Mouse (Mus musculus) ovary, postnatal 10 days (tissue): Measurements from ENCODE around the gene Gm20388.

ENCODE experiments used
- DNase-seq: peaks from one replicate; pipeline ENCODE4 v3.0.0; 2022; ENCODE audit warnings: low spot score

The Gm20388 gene

DNA sequence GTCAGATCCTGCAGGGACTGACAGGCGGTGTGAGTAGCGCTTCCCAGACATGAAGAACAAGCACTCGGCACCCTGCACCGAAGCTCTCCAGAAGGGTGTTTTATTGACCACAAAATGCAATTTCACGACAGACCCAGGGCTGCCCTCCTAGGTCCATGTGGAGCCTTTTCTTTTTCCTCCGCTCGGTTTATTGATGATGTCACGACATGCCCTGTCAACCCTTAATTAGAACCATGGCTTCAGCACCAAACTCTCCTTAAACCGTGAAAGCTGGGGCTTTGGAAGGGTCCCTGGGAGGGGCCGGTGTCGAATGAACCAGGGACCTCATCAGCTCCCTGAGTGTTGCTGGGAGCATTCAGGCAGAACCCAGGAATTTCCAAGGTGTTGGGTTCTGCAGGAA is 1340.4 kb downstream of the Gm20388 start:
- DNase-seq, result no peak

DNA sequence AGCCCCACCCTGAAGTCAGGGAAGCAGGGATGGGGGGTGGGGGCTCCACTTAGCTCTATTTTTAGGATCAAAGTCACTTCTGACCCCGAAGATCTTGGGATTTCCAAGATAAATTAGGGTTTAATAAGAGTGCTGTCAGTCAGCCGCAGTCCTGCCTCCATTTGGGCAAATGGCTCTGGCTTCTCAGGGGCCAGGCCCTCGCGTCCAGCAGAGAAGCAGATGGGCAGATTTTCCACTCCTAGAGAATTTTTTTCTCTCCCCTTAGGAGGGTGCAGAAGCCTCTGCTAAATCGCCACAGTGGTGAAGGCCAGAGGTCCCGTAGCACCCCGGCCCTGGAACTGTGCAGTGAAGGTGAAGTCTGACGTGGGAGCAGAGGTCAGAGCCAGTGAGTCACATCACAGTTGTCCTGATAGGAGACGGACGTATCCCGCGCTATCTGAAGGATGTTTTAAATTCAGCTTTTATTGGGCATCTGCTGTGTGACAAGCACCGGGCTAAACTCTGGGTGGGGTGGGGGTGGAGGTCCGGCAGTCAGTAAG is 1345.2 kb downstream of the Gm20388 start:
- no peak for DNase-seq

DNA sequence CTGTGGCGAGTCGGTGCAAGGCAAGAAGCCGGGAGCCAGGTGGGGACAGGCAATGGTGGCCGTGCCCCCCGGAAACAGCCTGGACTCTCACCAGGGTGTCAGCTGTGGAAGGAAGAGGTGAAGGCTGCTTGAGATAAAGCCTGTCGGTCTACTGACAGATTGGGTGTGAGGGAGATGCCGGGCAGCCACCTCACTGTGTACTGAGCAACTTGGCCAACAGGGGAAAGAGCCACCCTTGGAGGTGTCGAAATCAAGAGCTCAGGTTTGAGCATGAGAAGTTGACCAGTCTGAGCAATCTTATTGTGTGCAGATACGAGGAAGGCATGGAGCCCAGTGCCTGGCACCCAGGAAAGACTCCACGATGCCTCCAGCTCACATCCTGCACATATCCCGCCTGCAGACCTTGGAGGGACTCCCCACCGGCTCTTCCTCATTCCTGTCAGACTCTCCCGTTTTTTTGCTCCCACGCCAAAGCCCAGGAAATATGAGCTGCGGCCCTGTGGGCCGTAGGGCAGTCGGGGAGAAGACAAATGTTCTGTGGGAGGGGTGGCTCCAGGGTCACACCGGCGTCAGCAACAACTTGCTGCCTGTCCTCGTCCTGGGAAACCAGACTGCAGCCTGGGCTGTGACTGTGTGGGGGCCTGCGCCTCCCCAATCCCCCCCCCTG is 1347.6 kb downstream of the Gm20388 start:
- no peak for DNase-seq

- DNase-seq, result peak; percentile 16
These were observed 1352.2 kb downstream of the Gm20388 start for GRCm38 (mm10) chr8:121262728-121263389.

DNA sequence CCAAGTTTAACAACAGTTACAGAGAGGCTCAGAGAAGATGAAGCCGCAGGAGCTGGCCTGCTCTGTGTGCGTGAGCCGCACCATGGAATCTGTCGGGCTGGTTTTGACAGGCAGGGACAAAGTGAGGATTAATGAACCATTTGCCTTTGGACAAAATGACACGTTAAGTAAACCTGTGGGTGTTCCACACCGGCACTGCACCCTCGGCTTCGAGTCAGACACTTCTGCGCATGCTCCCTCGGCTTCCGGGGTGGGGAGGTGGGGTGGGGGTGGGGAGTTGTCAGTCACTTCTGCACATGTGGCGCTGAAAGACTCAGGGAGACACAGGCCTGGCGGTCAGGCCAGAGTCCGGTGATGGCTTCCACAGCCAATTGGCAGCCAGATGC is 1352.7 kb downstream of the Gm20388 start:
- DNase-seq, result no peak

- DNase-seq, result no peak
These were observed 1353.6 kb downstream of the Gm20388 start for GRCm38 (mm10) chr8:121264260-121264659.

DNA sequence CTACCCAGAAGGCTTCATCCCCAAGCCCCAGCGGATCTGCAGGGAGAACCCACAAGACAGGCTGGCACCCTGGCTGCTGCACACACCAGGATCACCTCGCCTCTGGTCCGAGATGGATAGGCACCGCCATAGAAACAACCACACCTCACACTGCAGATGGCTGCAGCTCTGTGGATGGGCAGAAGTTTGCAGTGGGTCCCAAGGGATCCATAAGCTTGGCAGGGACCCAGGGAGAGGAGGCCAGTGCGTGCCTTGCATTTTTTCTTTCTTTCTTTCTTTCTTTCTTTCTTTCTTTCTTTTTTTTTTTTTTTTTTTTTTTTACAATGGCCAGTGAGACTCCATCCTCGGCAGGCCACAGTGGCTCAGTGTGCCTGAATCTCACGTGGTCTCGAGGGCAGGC is 1360.9 kb downstream of the Gm20388 start:
- DNase-seq, result no peak

DNA sequence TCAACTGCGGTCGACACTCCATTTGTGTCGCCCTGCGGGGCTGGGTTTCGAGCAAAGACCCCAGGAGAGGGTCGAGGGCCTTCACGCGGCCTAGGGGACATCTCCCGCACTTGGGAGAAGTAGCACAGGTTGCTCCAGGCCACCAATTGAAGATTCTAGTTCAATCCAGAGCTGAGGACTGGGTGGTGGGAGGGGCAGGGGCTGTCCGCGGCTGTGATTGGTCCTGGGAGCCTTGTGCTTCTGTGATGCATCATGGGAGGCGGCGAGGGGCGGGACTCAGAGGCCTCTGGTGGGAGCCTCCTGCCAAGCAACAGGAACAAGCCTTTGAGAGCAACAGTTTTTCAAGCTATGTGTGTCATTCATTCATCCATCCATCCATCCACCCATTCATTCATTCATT is 1362.6 kb downstream of the Gm20388 start:
- no peak for DNase-seq

DNA sequence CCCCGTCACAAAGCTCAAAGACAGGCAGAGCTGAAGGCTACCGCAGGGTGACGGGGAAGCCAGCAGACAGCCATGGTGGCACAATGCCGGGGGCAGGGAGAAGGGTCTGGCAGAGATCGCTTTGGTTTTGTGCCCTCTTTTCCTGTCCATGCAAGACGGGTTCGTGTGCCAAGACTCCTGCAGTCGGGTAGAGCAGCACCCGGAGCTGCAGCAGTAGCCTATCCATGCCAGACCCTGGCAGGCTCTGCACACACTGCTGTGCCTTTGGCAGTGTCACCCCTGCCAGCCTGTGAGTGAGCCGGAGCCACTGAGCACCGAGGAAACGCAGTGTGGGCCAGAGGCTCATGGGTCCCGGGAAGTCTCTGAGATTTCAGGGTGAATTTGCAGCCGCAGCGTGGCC is 1363.0 kb downstream of the Gm20388 start:
- no peak for DNase-seq

- DNase-seq, result no peak
These were observed 1369.8 kb downstream of the Gm20388 start for GRCm38 (mm10) chr8:121280414-121280813.

DNA sequence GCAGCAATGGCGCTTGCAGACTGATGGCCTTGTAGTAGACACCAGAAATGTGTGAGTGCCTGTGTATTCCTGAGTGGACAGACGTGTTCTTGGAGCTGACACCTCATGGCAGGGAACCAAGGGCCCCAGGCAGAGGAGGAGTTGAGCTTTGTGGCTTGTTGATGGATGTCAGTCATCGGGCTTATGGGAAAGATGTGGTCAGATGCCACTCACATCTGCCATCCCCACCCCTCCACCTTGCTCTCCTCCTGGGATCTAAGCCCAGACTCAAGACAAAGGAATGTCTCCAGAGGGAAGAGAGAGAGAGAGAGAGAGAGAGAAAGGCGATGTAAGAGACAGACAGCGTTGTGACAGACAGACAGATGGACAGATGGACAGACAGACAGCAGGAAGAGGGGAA is 1378.7 kb downstream of the Gm20388 start:
- DNase-seq, result no peak

DNA sequence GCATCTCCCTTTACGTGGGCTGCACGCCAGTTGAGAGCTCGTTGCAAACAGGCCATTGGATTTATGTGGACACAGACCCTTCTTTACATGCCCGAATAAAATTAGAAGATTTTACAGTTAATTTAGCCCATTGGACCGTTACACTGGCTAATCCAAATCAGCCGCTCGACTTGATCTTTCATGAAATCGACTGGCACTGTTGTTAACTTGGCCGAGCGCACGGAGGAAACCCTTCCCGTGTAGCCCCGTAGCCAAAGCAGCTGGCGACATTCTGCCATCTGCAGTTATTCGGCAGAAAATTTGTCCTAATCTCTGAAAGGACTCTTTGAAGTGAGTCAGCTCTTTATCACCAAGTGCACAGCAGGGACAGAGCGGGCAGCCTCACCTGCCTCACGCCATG is 1379.9 kb downstream of the Gm20388 start:
- no peak for DNase-seq

DNA sequence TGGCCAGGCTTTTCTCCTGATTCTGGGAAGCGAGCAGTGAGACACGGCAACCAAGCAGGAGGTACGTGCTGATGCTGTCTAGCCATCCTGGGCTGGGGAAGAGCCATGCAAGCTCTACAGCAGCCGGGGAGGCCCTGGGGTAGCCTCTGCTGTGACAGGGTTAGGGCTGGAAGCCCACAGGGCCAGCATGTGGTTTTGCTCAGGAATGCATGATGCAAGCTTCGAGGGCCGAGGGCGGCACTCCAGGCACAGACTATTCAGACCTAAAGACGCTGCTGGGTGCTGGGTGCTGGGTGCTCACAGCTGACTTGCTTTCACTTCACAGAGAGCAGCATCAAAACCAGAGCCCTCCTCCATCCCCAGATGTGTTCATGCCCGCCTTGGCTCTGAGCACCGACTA is 1382.8 kb downstream of the Gm20388 start:
- no peak for DNase-seq

GRCm38 (mm10) chr8:121294234-121295108 is 1383.8 kb downstream of the Gm20388 start:
- DNase-seq, result no peak

DNA sequence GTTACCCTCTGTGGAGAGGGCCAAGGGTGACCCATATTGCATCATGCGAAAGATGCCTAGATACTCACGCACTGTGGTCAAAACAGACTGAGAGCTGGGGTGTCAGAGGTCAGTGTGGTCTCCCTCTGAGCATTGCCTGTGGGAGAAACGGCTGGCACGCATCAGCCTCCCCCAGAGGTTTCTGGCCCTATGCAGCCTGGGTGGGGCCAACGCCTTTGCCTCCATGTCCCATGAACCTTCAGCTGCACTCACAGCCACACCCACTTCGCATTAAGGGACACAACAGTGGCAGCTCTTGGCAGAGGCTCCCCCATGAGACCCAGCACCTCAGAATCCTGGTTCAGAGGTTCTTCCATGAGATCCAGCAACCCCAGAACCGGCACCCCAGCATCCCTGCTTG is 1385.4 kb downstream of the Gm20388 start:
- no peak for DNase-seq

DNA sequence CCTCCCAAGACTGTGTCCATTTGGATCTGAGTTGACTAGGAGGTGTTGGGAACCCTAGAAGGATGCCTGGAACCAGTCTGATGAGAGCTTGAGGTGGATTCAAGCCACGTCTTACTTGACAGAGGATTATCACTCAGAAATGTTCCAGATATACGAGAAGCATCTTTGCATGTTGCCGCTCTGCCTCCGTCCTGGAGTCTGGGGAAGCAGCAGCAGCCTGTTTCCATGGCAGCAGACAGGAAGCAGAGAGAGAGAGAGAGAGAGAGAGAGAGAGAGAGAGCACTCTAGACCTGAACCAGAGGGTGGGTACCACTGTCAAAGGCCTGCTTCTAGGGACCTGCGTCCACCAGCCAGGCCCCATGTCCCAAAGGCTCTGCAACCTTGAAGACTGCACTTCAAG is 1386.0 kb downstream of the Gm20388 start:
- no peak for DNase-seq

DNA sequence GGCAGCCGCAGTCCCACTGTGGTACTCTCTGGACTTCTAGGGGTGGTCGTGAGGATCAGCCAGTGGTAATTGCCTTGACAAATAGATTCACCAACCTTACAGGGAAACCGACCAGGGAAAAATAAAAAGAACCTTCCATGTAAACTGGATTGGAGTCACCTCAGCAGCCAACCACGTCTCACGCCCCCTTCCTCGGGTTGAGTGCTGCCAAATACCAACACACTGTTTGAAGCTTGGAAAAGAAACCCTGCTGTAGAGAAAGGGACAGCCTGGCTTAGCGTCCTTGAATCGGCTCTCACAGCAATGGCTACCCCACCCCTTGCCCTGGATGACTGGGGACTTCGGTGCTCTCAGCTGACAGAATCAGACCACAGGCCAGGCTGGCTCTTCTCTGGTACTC is 1386.7 kb downstream of the Gm20388 start:
- no peak for DNase-seq

- DNase-seq, result no peak
These were observed 1389.4 kb downstream of the Gm20388 start for GRCm38 (mm10) chr8:121300066-121300465.

DNA sequence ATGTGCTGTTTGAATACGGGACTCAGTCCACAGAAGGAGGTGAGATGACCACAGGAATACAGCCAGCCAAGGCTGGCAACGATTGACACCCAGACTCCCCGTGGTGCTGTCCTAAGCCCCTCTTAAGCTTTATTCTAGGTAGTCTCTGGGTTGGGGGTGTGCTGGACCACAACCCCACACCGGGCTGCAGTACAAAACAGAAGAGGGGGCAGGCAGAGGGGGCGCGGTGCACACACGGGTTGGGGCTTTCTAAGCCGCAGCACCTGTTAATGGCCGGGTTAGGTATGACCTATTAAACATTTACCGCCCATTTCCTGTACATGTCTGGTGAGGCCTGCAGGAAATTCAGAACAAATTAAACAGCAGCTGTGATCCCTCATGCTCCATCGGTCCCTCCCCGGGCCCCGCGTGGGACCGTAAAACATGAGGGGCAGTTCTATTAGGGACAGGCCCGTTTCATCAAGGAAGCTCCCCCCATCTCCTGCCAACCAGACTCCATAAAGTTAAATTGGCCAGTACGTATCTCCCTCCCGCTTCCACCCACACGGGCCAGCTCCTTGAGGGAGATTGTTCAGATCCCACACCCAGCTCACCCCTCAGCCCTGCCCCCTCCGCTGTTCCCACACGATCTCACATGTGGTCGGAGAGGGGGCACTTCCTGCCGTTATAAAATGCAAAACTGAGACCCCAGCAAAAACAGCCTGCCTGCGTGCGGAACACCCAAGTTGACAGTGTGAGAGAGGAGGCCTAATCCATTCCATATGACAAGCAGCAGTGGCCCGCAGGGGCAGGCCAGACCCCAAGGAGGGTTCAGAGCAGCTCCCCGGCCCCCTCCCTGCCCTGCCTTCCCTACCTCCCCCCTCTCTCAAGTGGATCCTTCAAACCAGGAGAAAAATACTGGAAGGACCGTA is 1390.1 kb downstream of the Gm20388 start:
- DNase-seq, result no peak

DNA sequence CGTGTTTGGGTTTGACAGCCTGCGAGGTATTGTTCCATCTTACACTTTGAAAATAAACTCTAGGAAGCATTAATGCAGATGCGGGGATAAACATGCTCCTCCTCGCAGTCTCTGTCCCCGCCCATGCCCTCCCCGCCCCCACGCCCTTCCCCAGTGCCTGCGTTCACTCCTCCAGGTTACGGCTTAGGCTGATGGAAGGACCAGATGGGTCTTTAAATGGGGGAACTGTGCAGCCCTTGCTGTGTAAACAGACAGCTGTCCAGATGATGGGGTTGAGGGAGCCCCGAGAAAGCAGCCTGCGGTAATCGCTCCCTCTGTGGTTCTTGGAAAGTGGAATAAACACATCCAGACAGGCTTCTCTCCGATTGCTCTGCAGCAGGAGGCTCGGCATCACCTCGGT is 1390.8 kb downstream of the Gm20388 start:
- no peak for DNase-seq

DNA sequence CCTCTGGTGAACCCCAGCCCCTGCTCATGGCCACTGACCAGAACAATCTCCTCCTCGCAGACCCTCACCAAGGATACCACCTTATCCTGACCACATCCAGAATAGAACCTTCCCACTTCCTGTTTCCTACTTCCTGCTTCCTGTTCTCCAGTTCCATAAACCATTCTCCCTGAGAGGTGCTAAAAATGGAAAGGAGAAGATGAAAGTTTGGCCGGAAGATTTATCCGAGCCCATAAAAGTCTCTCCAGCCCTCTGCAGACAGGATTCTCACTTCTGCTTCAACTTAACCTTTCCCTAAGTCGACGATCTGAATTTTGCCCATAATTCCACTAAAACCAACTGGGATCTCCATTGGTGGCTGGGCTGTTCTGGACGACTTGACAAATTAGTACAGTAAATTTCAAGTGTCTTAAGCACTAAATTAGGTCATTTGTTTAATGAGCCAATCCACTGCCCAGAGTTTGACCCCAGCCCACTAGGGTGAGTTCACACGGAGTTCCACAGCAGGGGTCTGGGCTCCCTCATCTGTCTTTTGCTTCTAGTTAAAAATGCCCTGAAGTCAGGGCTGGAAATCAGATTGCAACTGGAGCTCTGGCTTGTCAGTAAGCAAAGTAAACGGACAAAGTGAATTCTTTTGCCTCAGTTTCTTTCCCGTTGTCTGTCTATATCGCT is 1391.5 kb downstream of the Gm20388 start:
- no peak for DNase-seq
